Mouse (Mus musculus): ENCODE data around the gene Ear2. TPM values are rescaled to one million over a fixed set of nuclear protein-coding genes. Genes with fewer than 3 reads are reported as not detected.
"Not testable (repeated sequence)": the region's sequence is repeated elsewhere in the genome, so short reads cannot be mapped to it uniquely, and the experiment has no call there.

The Ear2 gene
- polyA plus RNA-seq, 1 experiment from 2014 or later = not detected

DNA sequence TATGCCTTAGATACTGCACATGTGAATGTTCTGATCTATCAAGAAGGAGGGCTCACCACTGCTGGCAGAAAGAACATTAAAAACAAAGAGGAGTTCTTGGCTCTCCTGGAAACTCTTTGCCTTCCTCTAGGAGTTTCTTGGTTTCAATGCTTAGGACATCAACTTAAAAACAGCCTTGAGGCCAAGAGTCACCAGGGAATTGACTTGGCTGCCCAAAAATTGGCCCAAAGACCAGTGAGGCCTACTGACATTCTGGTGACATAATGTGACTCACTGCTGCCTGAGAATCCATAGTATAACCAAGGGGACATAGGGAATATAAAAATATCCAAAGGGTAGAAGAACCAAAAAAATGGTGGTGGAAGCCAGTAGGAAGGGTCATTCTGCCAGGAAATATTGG, 8.5 kb downstream of the Ear2 start:
- H3K27me3 ChIP-seq (replicated peaks; ENCODE audit: control insufficient read depth, insufficient read depth, low read length) = no peaks in the 10 kb centered on the region
- H3K36me3 ChIP-seq (ENCODE audit: control insufficient read depth, insufficient read depth, low read length) = no peaks in the 10 kb centered on the region
- no peak overlapping the region for H3K4me2 ChIP-seq (ENCODE audit: low read length)
- H3K4me3 ChIP-seq (ENCODE audit: low read depth, low read length) = no peak overlapping the region
- no peaks in the 10 kb centered on the region for H3K9me3 ChIP-seq (ENCODE audit: control insufficient read depth, low read length)
- no peak overlapping the region for H3K27ac ChIP-seq (ENCODE audit: low read depth)
- H3K9ac ChIP-seq (ENCODE audit: low read length) = no peak overlapping the region
- no peak for ATAC-seq (replicated peaks; ENCODE audit: low FRiP score, low TSS enrichment, low read depth)
- DNase-seq (ENCODE audit: low spot score) = no peak
- H3K4me1 ChIP-seq (replicated peaks; ENCODE audit: control insufficient read depth, insufficient read depth, low read length) = no peaks in the 10 kb centered on the region

DNA sequence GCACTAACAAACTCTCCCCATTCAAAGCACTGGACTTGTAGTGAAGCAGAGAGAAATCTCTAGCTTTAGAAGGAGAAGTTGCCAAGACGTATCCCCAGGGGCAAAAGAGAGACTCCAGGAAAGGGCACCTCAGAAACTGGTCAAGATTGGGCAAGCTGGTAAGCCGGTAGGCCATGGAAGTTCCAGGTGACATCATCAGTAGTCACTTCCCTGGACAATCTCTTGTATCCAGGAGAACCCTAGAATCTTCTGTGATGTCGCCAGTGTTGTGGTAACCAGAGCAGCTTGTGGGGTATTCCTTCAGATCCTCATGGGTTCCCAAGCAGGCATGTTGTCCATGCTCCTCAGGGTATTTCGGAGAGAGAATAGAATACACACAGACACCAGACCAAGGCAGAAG, 21.1 kb downstream of the Ear2 start, which contains the start of gene Gm3327:
TSS of gene Gm3327 (plus strand) at position 301 of the 400 bp plus-strand sequence.
- WGBS = 84% methylated on average over 3 of the region's 4 CpGs
- H3K9ac ChIP-seq (ENCODE audit: low read length); H3K27me3 ChIP-seq (replicated peaks; ENCODE audit: control insufficient read depth, insufficient read depth, low read length); H3K4me3 ChIP-seq (ENCODE audit: low read depth, low read length); H3K27ac ChIP-seq (ENCODE audit: low read depth); H3K4me1 ChIP-seq (replicated peaks; ENCODE audit: control insufficient read depth, insufficient read depth, low read length); ATAC-seq (replicated peaks; ENCODE audit: low FRiP score, low TSS enrichment, low read depth); H3K36me3 ChIP-seq (ENCODE audit: control insufficient read depth, insufficient read depth, low read length); DNase-seq (ENCODE audit: low spot score); H3K9me3 ChIP-seq (ENCODE audit: control insufficient read depth, low read length); H3K4me2 ChIP-seq (ENCODE audit: low read length): not testable (repeated sequence)

Other genes starting within 250 kb of the Ear2 start
- not detected in 2 replicates for gene Ear1, start 227.1 kb upstream of the Ear2 start, polyA plus RNA-seq (2014; fragmentation: Nextera tagmentation; extraction: Ambion mirVana)
- gene Ear10, start 179.1 kb upstream of the Ear2 start, polyA plus RNA-seq (2014; fragmentation: Nextera tagmentation; extraction: Ambion mirVana) = not detected in 2 replicates
- gene Gm8113, start 177.3 kb upstream of the Ear2 start, polyA plus RNA-seq (2014; fragmentation: Nextera tagmentation; extraction: Ambion mirVana) = 20.5 and 21.7 TPM in 2 replicates
- gene Ang5, start 145.6 kb upstream of the Ear2 start, polyA plus RNA-seq (2014; fragmentation: Nextera tagmentation; extraction: Ambion mirVana) = not detected in 2 replicates
- not detected in 2 replicates for gene Ang6, start 100.4 kb upstream of the Ear2 start, polyA plus RNA-seq (2014; fragmentation: Nextera tagmentation; extraction: Ambion mirVana)
- not detected in 2 replicates for gene Gm3327, start 21.2 kb downstream of the Ear2 start, polyA plus RNA-seq (2014; fragmentation: Nextera tagmentation; extraction: Ambion mirVana)
- gene Gm8212, start 95.0 kb downstream of the Ear2 start, polyA plus RNA-seq (2014; fragmentation: Nextera tagmentation; extraction: Ambion mirVana) = not detected in 2 replicates
- gene 4930503E14Rik, start 110.6 kb downstream of the Ear2 start, polyA plus RNA-seq (2014; fragmentation: Nextera tagmentation; extraction: Ambion mirVana) = not detected in 2 replicates
- gene Gm8220, start 182.9 kb downstream of the Ear2 start, polyA plus RNA-seq (2014; fragmentation: Nextera tagmentation; extraction: Ambion mirVana) = not detected in 2 replicates
- not detected in 2 replicates for gene Gm5930, start 235.9 kb downstream of the Ear2 start, polyA plus RNA-seq (2014; fragmentation: Nextera tagmentation; extraction: Ambion mirVana)

Measured in intestine, embryonic 14.5 days (tissue).